Mouse (Mus musculus): ENCODE results near the gene Zfp39. TPM values are rescaled to one million over a fixed set of nuclear protein-coding genes. Genes with fewer than 3 reads are reported as not detected.
A peak's percentile ranks its signal among the peaks of the same experiment; 100 is the strongest.

Gene Zfp39
- polyA plus RNA-seq, 1 experiment from 2014 or later = 8.1 TPM

DNA sequence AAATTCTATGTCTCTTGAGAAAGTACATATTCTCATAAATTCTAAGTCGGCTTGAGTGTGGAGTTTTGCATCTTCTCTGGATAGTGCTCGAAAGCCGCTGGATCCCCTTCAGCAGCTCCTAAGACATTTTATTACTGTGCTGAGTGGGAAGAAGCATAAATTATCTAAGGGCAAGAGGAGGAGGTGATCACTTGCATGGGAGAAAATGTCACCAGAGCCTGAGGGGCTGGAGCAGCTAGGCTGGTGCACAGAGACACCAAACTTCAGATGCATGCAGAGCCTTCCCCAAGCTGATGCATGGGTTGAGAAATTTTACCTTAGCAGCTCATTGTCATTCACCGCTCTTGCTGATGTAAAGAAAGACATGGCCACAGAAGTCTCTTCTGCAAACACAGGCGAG lies 40.1 kb upstream of the Zfp39 start:
- H3K4me3 ChIP-seq (ENCODE audit: low read depth, low read length) = no peak overlapping the region
- H3K4me2 ChIP-seq (ENCODE audit: low read length) = no peak overlapping the region

DNA sequence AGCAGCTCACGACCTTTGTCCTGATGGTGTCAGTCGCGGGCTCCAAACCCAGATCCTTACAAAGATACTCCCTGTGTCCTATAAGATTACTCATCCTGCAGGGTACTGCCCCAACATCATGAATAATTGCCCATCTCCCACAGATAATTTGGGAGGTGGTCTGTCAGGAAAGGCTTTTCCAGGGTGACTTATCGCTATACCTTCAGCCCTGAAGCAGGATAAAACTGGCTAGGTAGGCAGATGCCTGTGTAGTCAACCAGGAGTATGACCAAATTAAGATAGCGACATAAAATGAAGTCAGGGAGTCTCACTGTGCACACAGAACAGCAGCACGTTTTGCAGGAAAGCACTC lies 35.0 kb upstream of the Zfp39 start:
- H3K27me3 ChIP-seq (ENCODE audit: control insufficient read depth, insufficient read depth, low read depth, low read length) = no peaks in the 10 kb centered on the region
- no peaks in the 10 kb centered on the region for H3K9me3 ChIP-seq (replicated peaks; ENCODE audit: control insufficient read depth, low read length, poor library complexity, severe bottlenecking)
- H3K9ac ChIP-seq (ENCODE audit: low read depth, low read length) = peak overlapping the region; percentile 99
- WGBS = 11% methylated on average over 6 of the region's 6 CpGs
- H3K4me3 ChIP-seq (ENCODE audit: low read depth, low read length) = peak overlapping the region; percentile 81
- ATAC-seq = peak; percentile 41
- H3K27ac ChIP-seq (ENCODE audit: low read length) = peak overlapping the region; percentile 94
- H3K4me1 ChIP-seq (ENCODE audit: control insufficient read depth, insufficient read depth, low read length) = peaks cover 22% of the 10 kb centered on the region
- H3K4me2 ChIP-seq (ENCODE audit: low read length) = peak overlapping the region; percentile 51
- peaks cover 7% of the 10 kb centered on the region; the same call in 1 of the 2 replicates for H3K36me3 ChIP-seq (ENCODE audit: control insufficient read depth, insufficient read depth, low read length)

More for the DNA sequence above, 40.1 kb upstream of the Zfp39 start:
- no peak overlapping the region for H3K9ac ChIP-seq (ENCODE audit: low read depth, low read length)
- no peak overlapping the region for H3K27ac ChIP-seq (ENCODE audit: low read length)
- WGBS = 74% methylated on average over 5 of the region's 5 CpGs
- H3K36me3 ChIP-seq (ENCODE audit: control insufficient read depth, insufficient read depth, low read length) = no peaks in the 10 kb centered on the region
- no peak for ATAC-seq
- no peaks in the 10 kb centered on the region for H3K27me3 ChIP-seq (ENCODE audit: control insufficient read depth, insufficient read depth, low read depth, low read length)
- H3K4me1 ChIP-seq (ENCODE audit: control insufficient read depth, insufficient read depth, low read length) = peaks cover 8% of the 10 kb centered on the region
- H3K9me3 ChIP-seq (replicated peaks; ENCODE audit: control insufficient read depth, low read length, poor library complexity, severe bottlenecking) = no peaks in the 10 kb centered on the region

DNA sequence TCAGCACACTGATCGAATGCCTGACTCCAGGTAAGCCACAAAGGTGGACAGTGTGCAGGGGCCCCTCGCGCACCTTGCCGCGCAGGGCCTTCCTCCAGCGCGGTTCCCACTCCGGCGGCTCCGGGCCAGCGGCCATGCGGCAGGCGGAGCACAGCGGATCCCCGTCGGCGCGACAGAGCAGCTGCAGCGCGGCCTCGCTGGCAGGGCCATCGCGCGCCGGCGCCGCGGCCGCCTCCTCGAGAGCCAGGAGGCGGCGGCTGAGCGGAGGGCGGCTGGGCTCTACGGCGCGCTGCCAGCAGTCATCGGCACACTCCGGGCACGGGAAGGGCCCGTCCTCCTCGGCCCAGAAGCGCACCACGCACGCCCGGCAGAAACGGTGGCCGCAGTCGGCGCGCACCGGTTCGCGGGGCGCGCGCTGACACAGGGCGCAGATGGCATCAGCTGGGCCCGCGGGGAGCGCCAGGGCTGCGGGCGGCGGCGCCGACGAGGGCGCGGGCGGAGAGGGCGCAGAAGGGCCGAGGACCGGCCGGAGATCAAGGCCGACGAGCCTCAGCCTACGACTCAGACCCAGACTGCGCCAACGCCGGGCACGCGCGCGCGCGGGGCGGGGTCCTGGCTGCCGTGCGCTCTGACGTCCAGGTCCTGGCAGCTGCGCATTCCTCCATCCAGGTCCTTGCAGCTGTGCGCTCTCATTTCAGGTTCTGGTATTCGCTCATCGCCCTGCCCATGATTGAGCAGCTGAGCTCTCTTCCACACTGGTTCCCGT lies 34.5 kb upstream of the Zfp39 start, which contains the start of gene Rnf187:
Gene Rnf187, minus strand, starts transcription at position 595 of the 766 bp plus-strand sequence.
- Histone ChIP-seq H3K27me3 (ENCODE audit: control insufficient read depth, insufficient read depth, low read depth, low read length) (no peaks in the 10 kb centered on the region), H3K4me1 (ENCODE audit: control insufficient read depth, insufficient read depth, low read length) (peaks cover 22% of the 10 kb centered on the region), H3K4me3 (ENCODE audit: low read depth, low read length) (peak within 1 kb of the TSS; percentile 81), H3K27ac (ENCODE audit: low read length) (peak within 1 kb of the TSS; percentile 94), H3K36me3 (ENCODE audit: control insufficient read depth, insufficient read depth, low read length) (peaks cover 12% of the 10 kb centered on the region), H3K9me3 (replicated peaks; ENCODE audit: control insufficient read depth, low read length, poor library complexity, severe bottlenecking) (no peaks in the 10 kb centered on the region), H3K9ac (ENCODE audit: low read depth, low read length) (peak within 1 kb of the TSS; percentile 99), H3K4me2 (ENCODE audit: low read length) (peak within 1 kb of the TSS; percentile 86)
- peak; percentile 98 for ATAC-seq
- WGBS = under 1% methylated on average over 77 of the region's 95 CpGs

DNA sequence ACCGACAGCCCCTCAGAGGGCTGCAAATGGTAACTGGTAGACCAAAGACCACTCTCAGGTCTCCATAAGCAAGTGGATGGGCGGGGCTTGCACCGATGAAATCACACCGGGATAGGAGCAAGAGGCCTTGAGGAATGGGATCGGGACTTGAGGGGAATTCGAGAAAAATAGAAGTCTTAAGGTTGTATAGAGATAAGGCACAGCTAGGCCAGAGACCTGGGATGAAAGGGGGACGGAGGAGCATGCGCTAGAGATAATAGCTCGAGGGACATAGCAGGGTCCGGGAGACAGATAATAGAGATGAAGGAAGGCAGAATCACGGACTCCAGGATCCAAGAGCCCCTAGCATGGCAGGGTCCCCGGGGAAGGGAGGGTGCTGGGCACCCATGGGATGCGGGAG lies 33.9 kb upstream of the Zfp39 start:
- ATAC-seq = no peak
- Histone ChIP-seq H3K4me1 (ENCODE audit: control insufficient read depth, insufficient read depth, low read length) (peaks cover 22% of the 10 kb centered on the region), H3K27me3 (ENCODE audit: control insufficient read depth, insufficient read depth, low read depth, low read length) (no peaks in the 10 kb centered on the region), H3K4me3 (ENCODE audit: low read depth, low read length) (peak overlapping the region; percentile 81), H3K4me2 (ENCODE audit: low read length) (peak overlapping the region; percentile 86), H3K9ac (ENCODE audit: low read depth, low read length) (peak overlapping the region; percentile 99), H3K27ac (ENCODE audit: low read length) (peak overlapping the region; percentile 94), H3K36me3 (ENCODE audit: control insufficient read depth, insufficient read depth, low read length) (peaks cover 18% of the 10 kb centered on the region), H3K9me3 (replicated peaks; ENCODE audit: control insufficient read depth, low read length, poor library complexity, severe bottlenecking) (no peaks in the 10 kb centered on the region)
- 3% methylated on average over 13 of the region's 13 CpGs for WGBS

DNA sequence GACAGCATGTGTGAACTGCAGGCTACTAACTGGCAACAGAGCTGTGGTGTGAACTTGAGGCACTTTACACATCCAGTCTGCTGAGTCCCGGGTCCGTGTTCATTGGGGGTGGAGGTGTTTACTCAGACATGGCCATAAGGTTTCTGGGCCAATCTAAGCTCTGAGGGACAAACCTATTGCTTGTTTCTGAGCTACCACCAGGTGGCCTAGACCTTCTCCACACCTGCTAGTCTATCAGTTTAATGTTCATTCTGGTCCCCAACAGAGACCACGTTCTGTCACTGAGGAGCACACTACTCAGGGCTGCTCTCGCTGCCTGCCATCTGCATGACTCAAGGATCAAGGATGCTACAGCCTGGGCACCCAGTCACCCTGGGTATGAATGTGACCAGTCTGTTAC lies 27.6 kb upstream of the Zfp39 start:
- Histone ChIP-seq H3K9me3 (replicated peaks; ENCODE audit: control insufficient read depth, low read length, poor library complexity, severe bottlenecking) (no peaks in the 10 kb centered on the region), H3K4me3 (ENCODE audit: low read depth, low read length) (no peak overlapping the region), H3K4me1 (ENCODE audit: control insufficient read depth, insufficient read depth, low read length) (peaks cover 8% of the 10 kb centered on the region), H3K4me2 (ENCODE audit: low read length) (no peak overlapping the region), H3K27ac (ENCODE audit: low read length) (no peak overlapping the region), H3K36me3 (ENCODE audit: control insufficient read depth, insufficient read depth, low read length) (peaks cover 29% of the 10 kb centered on the region), H3K27me3 (ENCODE audit: control insufficient read depth, insufficient read depth, low read depth, low read length) (no peaks in the 10 kb centered on the region), H3K9ac (ENCODE audit: low read depth, low read length) (no peak overlapping the region)
- ATAC-seq = no peak
- 84% methylated on average over 4 of the region's 4 CpGs for WGBS

DNA sequence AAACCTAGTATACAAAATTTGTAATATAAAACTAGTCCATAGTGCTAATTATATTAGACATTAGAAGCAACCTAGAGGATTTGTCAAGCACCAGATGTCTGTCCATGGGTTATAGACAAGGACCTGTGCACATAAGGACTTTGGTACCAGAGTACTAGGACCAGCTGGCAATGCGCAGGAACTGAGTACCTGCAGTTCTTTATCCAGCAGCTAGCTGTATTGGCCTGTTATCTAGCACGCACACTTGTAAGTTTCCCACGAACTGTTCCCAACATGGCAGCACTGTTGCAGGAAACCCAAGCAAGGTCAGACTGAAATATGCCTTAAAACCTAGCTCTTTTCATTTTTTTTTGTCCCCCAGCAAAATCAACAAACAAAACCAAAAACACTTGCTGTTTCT lies 26.2 kb upstream of the Zfp39 start:
- no peak for ATAC-seq
- H3K27me3 ChIP-seq (ENCODE audit: control insufficient read depth, insufficient read depth, low read depth, low read length) = no peaks in the 10 kb centered on the region
- no peaks in the 10 kb centered on the region for H3K4me1 ChIP-seq (ENCODE audit: control insufficient read depth, insufficient read depth, low read length)
- H3K27ac ChIP-seq (ENCODE audit: low read length) = no peak overlapping the region
- peaks cover 25% of the 10 kb centered on the region for H3K36me3 ChIP-seq (ENCODE audit: control insufficient read depth, insufficient read depth, low read length)
- WGBS = 88% methylated on average over 3 of the region's 3 CpGs
- no peak overlapping the region for H3K4me2 ChIP-seq (ENCODE audit: low read length)
- no peaks in the 10 kb centered on the region for H3K9me3 ChIP-seq (replicated peaks; ENCODE audit: control insufficient read depth, low read length, poor library complexity, severe bottlenecking)
- H3K4me3 ChIP-seq (ENCODE audit: low read depth, low read length) = no peak overlapping the region
- H3K9ac ChIP-seq (ENCODE audit: low read depth, low read length) = no peak overlapping the region

DNA sequence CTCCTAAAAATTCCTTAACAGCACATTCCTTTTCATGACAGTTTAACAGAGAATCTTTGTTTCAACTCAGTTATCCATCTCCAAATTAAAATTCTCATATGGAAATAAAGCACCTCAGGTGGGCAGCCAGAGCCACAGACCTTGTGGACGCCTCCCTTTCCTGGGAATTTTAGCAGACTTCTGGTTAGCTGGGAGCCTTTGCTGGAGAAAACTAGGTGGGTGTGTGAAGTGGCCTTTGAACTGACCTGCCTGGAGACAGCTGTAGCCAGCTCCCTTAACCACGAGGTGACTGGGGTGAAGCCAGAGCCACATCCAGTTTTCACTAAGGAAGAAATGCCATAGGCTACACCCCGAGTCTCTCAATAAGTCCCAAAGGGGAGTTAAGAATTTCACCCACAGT lies 25.6 kb upstream of the Zfp39 start:
- peaks cover 25% of the 10 kb centered on the region for H3K36me3 ChIP-seq (ENCODE audit: control insufficient read depth, insufficient read depth, low read length)
- no peaks in the 10 kb centered on the region for H3K4me1 ChIP-seq (ENCODE audit: control insufficient read depth, insufficient read depth, low read length)
- H3K9me3 ChIP-seq (replicated peaks; ENCODE audit: control insufficient read depth, low read length, poor library complexity, severe bottlenecking) = no peaks in the 10 kb centered on the region
- H3K4me3 ChIP-seq (ENCODE audit: low read depth, low read length) = no peak overlapping the region
- H3K27ac ChIP-seq (ENCODE audit: low read length) = no peak overlapping the region
- no peak overlapping the region for H3K4me2 ChIP-seq (ENCODE audit: low read length)
- no peak overlapping the region for H3K9ac ChIP-seq (ENCODE audit: low read depth, low read length)
- WGBS = 66% methylated on average over 3 of the region's 3 CpGs
- ATAC-seq = no peak
- H3K27me3 ChIP-seq (ENCODE audit: control insufficient read depth, insufficient read depth, low read depth, low read length) = no peaks in the 10 kb centered on the region

DNA sequence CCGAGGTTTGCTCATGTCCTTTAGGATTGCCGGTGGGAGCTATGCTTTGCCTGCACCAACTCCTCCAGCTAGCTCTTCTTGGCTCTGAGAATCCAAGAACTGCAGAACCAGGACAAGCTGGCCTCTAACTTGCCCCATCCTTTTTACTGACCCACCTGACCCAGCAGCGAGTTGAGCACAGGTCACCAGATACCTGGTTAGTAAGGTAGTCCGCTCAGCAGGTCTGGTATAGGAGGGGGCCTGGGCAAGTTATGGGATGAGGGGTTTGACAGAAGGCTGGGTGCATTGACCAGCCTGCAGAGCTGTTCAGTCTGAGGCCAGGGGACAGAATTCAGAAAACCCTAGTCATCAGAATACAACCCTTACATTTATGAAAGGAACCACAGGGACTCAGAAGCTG lies 25.0 kb upstream of the Zfp39 start:
- no peak for ATAC-seq
- Histone ChIP-seq H3K4me2 (ENCODE audit: low read length) (no peak overlapping the region), H3K9me3 (replicated peaks; ENCODE audit: control insufficient read depth, low read length, poor library complexity, severe bottlenecking) (no peaks in the 10 kb centered on the region), H3K27me3 (ENCODE audit: control insufficient read depth, insufficient read depth, low read depth, low read length) (no peaks in the 10 kb centered on the region), H3K4me3 (ENCODE audit: low read depth, low read length) (no peak overlapping the region), H3K4me1 (ENCODE audit: control insufficient read depth, insufficient read depth, low read length) (no peaks in the 10 kb centered on the region), H3K36me3 (ENCODE audit: control insufficient read depth, insufficient read depth, low read length) (peaks cover 23% of the 10 kb centered on the region), H3K27ac (ENCODE audit: low read length) (no peak overlapping the region), H3K9ac (ENCODE audit: low read depth, low read length) (no peak overlapping the region)
- 86% methylated on average over 4 of the region's 4 CpGs for WGBS

DNA sequence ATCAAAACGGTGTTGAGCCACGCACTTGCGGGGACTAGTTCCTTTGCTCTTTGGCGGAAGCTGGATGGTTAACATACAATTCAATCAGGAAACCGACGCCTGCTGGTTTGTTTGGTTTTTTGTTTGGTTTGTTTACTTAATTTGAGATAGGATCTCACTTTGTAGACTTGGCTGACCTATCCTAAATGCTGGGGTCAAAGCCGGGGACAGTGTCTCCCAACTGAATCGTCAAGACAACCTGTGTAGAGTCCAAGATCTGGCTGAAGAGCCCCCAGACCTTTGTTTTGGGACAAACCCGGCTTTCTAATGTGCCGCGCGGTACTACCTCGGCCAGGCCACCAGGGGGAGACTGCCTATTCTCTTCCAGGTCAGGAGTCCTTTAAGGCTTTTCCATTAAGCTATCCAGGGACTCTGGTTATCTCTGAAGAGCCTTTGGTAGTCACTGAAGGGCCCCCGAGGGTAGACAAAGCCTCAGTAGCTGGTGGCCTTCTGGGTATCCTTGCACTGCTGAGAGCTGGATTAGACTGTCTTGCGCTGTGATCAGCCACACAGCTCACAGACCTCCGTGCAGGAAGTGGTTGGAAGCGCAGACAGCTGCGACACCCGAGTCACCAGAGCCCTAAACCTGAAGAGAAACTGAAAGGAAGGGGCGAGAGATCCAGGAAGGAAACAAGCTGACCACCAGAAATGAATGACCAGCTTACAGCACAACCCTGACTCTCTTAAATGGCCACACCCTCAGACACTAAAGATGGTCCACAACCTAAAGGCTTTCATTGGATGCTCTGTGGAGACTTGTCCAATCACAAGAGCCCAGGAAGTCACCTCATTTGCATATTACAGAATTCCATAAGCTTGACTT lies 24.0 kb upstream of the Zfp39 start:
- Histone ChIP-seq H3K9ac (ENCODE audit: low read depth, low read length) (no peak overlapping the region; the same call in 1 of the 2 replicates), H3K4me2 (ENCODE audit: low read length) (peak overlapping the region; percentile 13), H3K9me3 (replicated peaks; ENCODE audit: control insufficient read depth, low read length, poor library complexity, severe bottlenecking) (no peaks in the 10 kb centered on the region), H3K36me3 (ENCODE audit: control insufficient read depth, insufficient read depth, low read length) (peaks cover 12% of the 10 kb centered on the region), H3K4me3 (ENCODE audit: low read depth, low read length) (no peak overlapping the region), H3K27ac (ENCODE audit: low read length) (peak overlapping the region; percentile 43; the same call in 1 of the 2 replicates), H3K27me3 (ENCODE audit: control insufficient read depth, insufficient read depth, low read depth, low read length) (no peaks in the 10 kb centered on the region), H3K4me1 (ENCODE audit: control insufficient read depth, insufficient read depth, low read length) (no peaks in the 10 kb centered on the region)
- peak; percentile 50; the same call in 1 of the 2 replicates for ATAC-seq
- WGBS = 32% methylated on average over 20 of the region's 20 CpGs
